Mouse (Mus musculus): ENCODE data around the gene Gja8. TPM values are rescaled to one million over a fixed set of nuclear protein-coding genes. Genes with fewer than 3 reads are reported as not detected.
A peak's percentile ranks its signal among the peaks of the same experiment; 100 is the strongest.

Gene Gja8
- total RNA-seq, 1 experiment from 2014 or later: not detected

DNA sequence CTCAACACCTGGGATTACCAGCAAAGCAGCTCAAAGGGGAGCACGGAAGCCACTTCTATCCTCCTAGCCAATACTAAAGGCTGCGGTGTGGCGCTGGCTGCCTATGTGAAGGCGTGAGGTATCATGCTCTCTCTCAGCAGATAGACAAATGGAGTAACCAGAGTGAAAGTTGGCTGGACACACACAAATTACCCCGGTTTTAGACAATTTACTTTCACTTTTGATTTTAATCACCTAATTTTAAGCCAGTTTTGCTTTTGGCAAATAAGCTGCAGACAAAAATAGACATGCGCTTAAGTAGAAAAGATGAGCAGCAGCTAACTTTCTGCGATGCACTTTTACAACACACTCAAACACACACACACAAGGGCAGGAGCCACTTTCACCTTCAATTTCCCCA is 42.1 kb downstream of the Gja8 start:
- ATAC-seq (replicated peaks in 1 of 2; ENCODE audit: insufficient read depth in 1 of 2, low FRiP score in 2 of 2, low TSS enrichment in 1 of 2, low read depth in 1 of 2, poor library complexity in 2 of 2, severe bottlenecking in 2 of 2): peak in 1 of 2 experiments; percentile 27; a peak in 2 of 4 replicates

DNA sequence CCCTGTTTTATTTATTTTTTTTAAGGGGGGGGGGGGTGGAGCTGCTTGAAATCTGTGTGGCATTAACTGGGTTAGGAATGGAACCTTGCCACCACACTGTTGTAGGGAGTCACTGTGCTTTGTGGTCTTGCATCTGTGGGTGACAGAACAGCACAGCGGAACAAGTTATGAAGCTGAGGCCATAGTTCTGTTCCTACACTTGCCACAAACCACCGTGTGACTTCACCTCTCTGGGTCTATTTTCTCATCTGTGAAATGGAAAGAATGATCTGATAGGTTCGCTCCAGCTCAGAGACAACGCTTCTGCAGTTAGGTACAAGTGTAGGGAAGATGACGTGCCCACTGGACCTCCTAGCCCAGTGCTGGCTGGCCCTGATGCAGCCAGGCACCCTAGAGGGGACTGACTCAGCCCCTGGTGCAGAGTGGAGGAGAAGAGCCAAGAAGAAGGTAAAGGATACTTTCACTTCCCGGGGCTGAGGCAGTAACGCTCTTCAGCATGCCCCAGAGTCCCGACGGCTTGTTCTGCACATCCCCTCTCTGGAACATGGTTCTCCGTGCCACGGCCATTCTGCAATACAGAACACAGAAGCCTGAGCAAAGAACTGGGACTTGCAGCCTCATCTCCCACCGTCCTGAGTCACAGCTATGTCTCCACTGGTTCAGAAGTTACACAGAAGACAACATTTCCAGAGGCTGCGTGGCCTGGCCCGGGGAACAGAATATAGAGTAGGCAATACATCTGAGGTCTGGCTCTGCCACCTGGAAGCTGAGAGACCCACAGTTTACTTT is 43.6 kb downstream of the Gja8 start:
- ATAC-seq (replicated peaks in 1 of 2; ENCODE audit: insufficient read depth in 1 of 2, low FRiP score in 2 of 2, low TSS enrichment in 1 of 2, low read depth in 1 of 2, poor library complexity in 2 of 2, severe bottlenecking in 2 of 2): no peak

DNA sequence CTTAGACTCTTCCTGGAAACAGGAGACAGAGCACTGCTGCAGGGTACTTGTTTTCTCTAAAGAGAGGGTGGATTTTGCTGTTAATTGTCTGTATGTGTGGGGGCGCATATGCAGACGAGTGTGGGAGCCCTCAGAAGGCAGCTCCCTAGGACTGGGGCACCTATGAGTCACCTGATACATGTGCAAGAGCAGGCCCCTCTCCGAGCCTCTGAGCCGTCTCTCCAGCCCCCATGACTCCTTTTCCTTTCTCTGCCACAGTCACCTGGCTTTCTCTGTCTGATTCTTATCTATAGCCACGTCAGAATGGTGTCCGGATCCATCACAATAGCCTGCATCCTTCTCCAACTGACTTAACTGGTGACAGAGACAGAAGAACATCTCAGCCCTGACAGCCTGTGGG is 44.3 kb downstream of the Gja8 start:
- ATAC-seq (replicated peaks in 1 of 2; ENCODE audit: insufficient read depth in 1 of 2, low FRiP score in 2 of 2, low TSS enrichment in 1 of 2, low read depth in 1 of 2, poor library complexity in 2 of 2, severe bottlenecking in 2 of 2): no peak

DNA sequence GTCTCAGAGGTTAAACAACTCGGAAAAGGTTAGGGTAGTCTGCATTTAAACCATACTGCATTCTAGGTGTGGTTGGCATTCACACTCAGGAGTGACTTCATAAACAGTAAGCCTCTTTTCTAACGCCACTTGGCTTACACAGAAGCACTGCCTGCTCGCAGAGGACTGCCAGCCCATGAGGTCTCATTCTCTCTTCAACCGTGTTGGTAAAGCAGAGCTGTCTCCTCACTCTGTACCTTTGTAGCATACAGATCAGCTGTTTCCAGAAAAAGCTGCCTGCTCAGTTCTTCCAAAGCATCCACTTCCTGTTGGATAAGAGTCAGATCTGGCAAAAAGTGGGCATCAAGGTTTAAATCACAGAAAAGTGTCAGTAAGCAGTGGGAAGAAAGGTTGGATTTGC is 45.4 kb downstream of the Gja8 start:
- ATAC-seq (replicated peaks in 1 of 2; ENCODE audit: insufficient read depth in 1 of 2, low FRiP score in 2 of 2, low TSS enrichment in 1 of 2, low read depth in 1 of 2, poor library complexity in 2 of 2, severe bottlenecking in 2 of 2): no peak

DNA sequence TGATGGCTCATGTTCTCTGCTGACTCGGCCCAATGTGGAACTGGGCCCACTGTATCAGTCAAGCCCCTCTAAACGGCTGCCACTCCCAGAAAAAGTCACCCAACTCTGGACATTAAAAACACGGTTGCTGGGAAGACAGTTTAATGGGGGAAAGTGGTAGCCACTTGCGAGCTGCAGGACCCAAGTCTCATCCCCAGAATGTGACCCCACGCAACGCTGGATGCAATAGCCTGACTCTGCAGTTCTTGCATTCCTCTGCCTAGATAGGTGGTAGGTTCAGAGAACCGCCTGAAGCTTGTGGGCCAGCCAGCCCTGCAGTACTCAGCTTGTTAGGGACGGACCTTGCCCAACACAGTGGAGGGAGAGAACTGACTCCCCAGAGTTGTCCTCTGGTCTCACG is 46.3 kb downstream of the Gja8 start:
- ATAC-seq (replicated peaks in 1 of 2; ENCODE audit: insufficient read depth in 1 of 2, low FRiP score in 2 of 2, low TSS enrichment in 1 of 2, low read depth in 1 of 2, poor library complexity in 2 of 2, severe bottlenecking in 2 of 2): no peak

DNA sequence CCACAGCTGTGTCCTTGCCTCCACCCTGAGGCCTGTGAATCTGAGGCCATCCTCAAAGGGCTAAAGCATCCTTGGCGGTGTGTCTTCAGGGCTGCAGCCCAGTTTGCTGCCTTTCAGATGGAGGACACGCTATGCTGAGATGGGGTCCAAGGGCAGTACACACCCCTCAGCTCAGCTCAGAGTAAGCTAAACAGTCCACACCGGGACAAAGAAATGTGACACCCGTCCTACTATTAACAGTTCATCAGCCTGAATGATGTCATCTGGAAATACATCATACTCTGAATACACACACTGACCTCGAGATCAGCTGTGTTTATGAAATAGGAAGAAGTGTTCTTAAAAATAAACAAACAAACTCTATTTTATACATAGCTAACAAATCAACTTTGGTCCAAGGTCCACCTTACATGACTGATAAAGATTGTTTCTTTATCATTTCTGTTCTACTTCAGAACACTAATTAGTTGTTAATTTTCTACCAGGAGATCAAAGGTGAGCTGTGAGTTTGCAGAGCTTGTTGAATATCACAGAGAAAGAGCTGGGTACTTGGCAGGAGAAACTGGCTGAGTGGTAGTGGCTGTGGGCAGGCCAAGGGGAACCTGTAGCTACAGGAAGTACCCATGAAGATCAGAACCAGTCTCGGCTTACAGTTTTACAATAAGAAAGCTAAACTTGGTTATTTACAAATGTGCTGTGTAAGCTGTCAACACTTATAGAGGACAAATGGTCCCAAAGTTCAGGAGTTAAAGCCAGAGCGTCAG is 50.8 kb downstream of the Gja8 start:
- ATAC-seq (replicated peaks in 1 of 2; ENCODE audit: insufficient read depth in 1 of 2, low FRiP score in 2 of 2, low TSS enrichment in 1 of 2, low read depth in 1 of 2, poor library complexity in 2 of 2, severe bottlenecking in 2 of 2): no peak

DNA sequence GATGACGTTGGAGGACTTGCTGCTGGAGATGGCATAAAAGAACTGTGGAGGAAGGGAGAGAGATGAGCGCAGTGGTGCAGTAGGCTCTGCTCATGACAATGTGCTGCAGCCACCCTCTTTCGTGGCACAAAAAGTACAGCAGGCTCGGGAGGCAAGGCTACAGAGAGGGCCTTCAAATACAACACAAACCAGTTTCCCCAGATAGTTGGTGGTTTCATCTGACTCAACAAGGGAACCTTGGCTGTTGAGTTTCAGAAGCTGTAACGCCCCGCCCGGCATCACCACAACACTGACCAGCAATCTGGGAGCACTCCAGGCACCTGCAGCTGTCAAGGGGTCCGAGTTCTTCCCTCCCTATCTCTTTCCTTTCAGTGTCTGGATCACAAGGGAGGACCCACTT is 53.3 kb downstream of the Gja8 start:
- ATAC-seq (replicated peaks in 1 of 2; ENCODE audit: insufficient read depth in 1 of 2, low FRiP score in 2 of 2, low TSS enrichment in 1 of 2, low read depth in 1 of 2, poor library complexity in 2 of 2, severe bottlenecking in 2 of 2): no peak

DNA sequence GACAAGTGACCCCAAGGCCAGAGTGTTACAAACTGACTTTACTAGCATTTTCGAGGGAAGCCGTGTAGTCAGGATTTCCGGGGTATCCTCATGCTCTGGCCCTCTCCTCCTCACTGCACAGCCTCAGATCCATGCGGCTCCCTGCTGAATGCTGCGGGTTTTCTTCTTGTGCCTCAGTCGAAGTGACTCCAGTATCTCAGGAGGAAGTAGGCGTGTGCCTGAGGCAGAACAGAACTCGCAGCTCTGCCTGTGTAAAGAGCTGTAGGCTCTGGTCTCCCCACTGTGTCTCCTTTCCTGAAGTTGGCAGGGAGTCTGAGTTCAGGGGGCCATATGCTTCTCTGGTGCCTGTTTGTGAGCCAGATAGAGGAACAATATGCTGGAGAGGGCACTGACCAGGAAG is 54.8 kb downstream of the Gja8 start:
- no peak for ATAC-seq (replicated peaks in 1 of 2; ENCODE audit: insufficient read depth in 1 of 2, low FRiP score in 2 of 2, low TSS enrichment in 1 of 2, low read depth in 1 of 2, poor library complexity in 2 of 2, severe bottlenecking in 2 of 2)

DNA sequence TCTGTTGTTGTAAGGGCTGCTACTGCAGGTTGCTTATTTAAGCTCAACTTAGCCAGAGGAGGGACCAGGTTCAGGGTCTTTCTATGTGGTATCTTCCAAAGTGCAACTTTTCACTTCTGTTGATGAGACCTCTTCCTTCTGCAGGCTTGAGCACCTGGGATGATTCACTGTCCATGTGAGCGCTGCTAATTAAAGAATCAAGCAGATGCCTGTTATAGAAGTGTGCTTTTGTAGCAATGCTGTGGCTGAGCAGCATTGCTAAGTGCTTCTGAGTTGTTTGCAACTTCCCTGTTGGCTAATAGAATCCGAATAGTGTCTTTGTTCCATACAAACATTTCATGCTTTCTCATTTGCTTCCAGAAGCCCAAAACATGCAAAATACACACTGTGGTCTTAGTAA is 55.5 kb downstream of the Gja8 start:
- ATAC-seq (replicated peaks in 1 of 2; ENCODE audit: insufficient read depth in 1 of 2, low FRiP score in 2 of 2, low TSS enrichment in 1 of 2, low read depth in 1 of 2, poor library complexity in 2 of 2, severe bottlenecking in 2 of 2): no peak

DNA sequence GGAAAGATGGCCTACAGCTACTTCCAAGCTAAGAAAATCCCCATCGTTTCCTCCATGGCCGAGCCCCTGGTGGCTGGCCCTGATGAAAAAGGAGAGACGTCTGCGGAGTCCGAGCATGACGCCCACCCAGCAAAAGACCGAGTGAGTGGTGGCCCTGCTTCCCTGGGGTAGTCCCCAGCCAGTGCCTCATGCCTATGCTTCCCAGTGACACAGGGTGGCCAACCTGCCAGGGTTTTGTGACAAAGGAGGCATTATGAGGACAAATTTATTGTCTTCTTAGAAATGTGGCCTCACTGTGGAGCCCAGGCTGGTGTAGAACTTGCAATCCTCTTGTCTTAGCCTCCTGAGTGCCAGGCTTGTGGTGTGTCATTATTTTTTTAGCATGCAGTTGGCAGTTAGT is 56.7 kb downstream of the Gja8 start:
- no peak for ATAC-seq (replicated peaks in 1 of 2; ENCODE audit: insufficient read depth in 1 of 2, low FRiP score in 2 of 2, low TSS enrichment in 1 of 2, low read depth in 1 of 2, poor library complexity in 2 of 2, severe bottlenecking in 2 of 2)

DNA sequence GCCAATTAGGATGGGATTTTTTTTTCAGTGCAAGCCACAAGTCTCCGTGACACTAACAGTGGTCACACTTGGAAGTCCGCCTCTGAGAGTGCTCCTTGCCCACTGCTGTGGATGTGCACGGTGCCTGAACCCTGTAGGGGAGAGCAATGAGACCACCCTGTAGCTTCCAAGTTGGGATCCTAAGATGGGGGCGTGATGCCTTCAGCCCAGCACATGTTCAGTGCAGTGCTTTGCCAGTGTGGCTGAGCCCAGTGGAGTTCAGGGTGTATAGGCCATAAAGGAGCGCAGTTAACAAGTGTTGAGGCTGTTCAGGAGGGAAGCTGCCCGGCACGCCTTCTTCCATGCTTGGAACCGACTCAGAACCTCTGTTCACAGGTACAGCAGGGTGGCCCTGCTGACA is 57.3 kb downstream of the Gja8 start:
- no peak for ATAC-seq (replicated peaks in 1 of 2; ENCODE audit: insufficient read depth in 1 of 2, low FRiP score in 2 of 2, low TSS enrichment in 1 of 2, low read depth in 1 of 2, poor library complexity in 2 of 2, severe bottlenecking in 2 of 2)

DNA sequence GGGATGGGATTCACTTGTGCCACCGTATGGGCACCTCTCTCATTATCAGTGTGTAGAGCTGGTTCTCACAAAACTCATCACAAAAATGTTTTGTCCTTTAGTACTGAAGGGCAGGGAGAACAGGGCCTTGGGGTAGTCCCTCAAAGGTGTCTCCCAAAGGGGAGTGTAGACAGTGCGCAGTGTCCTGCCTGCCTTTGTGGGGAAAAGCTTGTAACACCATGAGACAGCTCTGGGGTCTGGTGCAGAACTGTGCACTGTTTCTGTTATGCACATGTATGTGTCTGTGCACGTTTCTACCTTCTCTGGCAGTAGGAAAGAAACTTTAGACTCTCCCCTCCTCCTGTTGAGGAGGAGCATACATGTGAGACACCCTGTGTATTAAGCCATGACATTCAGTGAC is 58.0 kb downstream of the Gja8 start:
- no peak for ATAC-seq (replicated peaks in 1 of 2; ENCODE audit: insufficient read depth in 1 of 2, low FRiP score in 2 of 2, low TSS enrichment in 1 of 2, low read depth in 1 of 2, poor library complexity in 2 of 2, severe bottlenecking in 2 of 2)

Other genes starting within 250 kb of the Gja8 start
- 13.1 and 19.0 TPM in 2 replicates for gene Pias3, start 229.6 kb downstream of the Gja8 start, total RNA-seq (2017)
- gene Nudt17, start 217.5 kb downstream of the Gja8 start, total RNA-seq (2017): not detected in 2 replicates
- gene Polr3c, start 198.4 kb downstream of the Gja8 start, total RNA-seq (2017): 23.1 and 24.8 TPM in 2 replicates
- gene Rnf115, start 198.4 kb downstream of the Gja8 start, total RNA-seq (2017): 78.4 and 100 TPM in 2 replicates
- 0.45 and 2.3 TPM in 2 replicates for gene Pdzk1, start 96.7 kb downstream of the Gja8 start, total RNA-seq (2017)
- 0.38 and 1.8 TPM in 2 replicates for gene Cd160, start 96.7 kb downstream of the Gja8 start, total RNA-seq (2017)
- gene Gja5, start 21.3 kb downstream of the Gja8 start, total RNA-seq (2017): 0.19 TPM in 1 of 2 replicates, not detected in the other
- 12.8 and 23.0 TPM in 2 replicates for gene Gpr89, start 20.7 kb downstream of the Gja8 start, total RNA-seq (2017)
- gene Acp6, start 232.8 kb upstream of the Gja8 start, total RNA-seq (2017): 37.5 and 37.9 TPM in 2 replicates